Mouse (Mus musculus): ENCODE measurements at regions not wholly inside any gene's neighbourhood (a gene's known extent, or its start where the extent isn't known, plus 50 kb on each side); places are given as distances from the start of the nearest gene placed in this dataset.

GRCm38 (mm10) chr9:83273361-83273975 lies 127.0 kb upstream of the Hmgn3 start:
- DNase-seq (ENCODE audit: low spot score) = no peak

DNA sequence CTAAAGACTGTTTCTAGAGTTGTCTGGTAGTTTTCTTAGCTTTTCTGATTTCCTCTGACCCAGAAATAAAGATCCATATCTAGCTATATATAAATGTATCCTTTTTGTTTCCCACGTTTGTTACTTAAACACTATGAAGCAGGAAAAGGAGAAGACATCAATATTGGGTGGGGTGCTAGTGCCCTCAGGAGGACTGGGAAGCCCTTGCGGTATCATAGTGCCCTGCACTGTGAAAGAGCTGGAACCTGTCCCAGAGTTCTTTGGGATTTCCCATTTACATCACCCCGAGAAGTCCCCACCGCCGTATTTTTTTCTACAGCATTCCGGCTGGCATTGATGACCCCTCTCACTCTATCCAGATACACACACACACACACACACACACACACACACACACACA lies 119.3 kb upstream of the Hmgn3 start:
- peak; percentile 54 for DNase-seq (ENCODE audit: low spot score)

GRCm38 (mm10) chr9:83259511-83259910 lies 113.0 kb upstream of the Hmgn3 start:
- no peak for DNase-seq (ENCODE audit: low spot score)

- no peak for DNase-seq (ENCODE audit: low spot score)
Observed at GRCm38 (mm10) chr9:83258986-83259385, 112.5 kb upstream of the Hmgn3 start.

DNA sequence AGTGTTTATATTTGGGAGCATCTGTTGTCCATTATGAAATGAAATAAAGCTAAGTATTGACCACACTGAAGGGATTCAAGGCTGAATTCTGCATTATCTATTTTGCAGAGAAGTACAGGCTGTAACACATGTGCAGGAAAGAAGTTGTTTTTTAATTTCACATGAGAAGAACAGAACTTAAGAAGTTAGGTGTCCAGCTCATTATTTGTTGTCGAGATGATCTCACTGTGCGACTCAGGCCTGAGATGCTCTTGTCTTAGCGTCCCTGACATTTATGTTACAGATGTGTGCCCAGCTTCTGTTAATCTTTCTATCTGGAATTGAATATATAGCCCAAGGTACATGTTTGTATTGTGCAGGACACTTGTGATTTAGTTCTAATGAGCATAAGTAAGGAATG lies 112.0 kb upstream of the Hmgn3 start:
- DNase-seq (ENCODE audit: low spot score) = no peak

DNA sequence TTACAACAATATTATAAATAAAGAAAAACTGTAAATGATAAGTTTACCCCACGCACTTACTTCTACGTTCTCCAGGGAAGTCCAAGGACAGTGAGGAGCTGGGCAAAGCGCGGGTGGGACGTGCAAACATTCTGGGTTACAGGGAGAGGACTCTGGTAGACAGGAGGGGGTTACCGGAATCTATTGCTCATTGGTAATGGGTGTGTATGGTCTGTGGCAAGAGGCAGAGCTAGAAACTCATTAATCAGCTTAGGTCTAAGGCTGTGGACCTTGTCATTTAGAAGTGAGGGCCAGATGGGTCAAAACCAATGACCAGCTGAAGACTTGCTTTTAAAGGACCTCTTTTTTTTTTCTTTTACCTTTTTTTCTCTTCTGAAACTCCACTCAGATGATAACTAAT lies 107.9 kb upstream of the Hmgn3 start:
- DNase-seq (ENCODE audit: low spot score) = no peak

GRCm38 (mm10) chr9:83253789-83254188 lies 107.3 kb upstream of the Hmgn3 start:
- no peak for DNase-seq (ENCODE audit: low spot score)

DNA sequence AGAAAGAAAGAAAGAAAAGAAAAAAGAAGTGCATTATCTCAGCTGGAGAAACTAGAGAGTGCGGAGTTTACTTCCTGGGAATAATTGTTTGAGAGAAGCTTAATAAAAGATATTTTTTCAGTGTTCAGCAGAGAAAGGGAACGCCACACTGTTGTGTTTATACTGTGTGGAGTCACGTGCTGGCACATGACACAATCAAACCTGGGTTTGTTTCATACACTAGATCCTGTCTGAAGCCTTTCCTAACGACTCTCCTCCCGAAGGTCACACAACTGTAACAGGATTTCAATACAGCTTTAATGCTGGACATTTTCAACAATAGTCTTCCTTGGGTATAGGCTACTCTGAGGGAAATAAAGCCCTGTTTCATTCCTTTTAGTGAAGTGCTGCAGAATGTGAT lies 105.3 kb upstream of the Hmgn3 start:
- no peak for DNase-seq (ENCODE audit: low spot score)

DNA sequence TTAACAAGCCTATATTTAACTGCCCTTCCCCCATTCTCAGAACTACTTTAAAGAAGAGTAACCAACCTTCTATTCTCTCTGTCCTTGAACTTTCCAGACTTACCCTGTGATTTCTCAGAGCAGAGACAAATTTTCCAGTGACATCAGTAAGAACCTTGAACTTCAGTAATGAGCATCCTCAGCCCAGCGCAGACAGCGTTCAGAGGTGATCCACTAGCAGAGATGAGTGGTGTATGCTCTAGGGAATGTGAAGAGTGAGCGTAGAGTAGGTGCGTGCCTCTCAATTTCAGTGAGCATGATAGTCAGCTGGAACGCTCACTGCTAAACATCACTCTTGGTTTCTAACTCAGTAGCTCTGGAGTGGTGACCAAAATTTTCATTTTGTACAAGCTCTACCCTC lies 103.4 kb upstream of the Hmgn3 start:
- DNase-seq (ENCODE audit: low spot score) = no peak

DNA sequence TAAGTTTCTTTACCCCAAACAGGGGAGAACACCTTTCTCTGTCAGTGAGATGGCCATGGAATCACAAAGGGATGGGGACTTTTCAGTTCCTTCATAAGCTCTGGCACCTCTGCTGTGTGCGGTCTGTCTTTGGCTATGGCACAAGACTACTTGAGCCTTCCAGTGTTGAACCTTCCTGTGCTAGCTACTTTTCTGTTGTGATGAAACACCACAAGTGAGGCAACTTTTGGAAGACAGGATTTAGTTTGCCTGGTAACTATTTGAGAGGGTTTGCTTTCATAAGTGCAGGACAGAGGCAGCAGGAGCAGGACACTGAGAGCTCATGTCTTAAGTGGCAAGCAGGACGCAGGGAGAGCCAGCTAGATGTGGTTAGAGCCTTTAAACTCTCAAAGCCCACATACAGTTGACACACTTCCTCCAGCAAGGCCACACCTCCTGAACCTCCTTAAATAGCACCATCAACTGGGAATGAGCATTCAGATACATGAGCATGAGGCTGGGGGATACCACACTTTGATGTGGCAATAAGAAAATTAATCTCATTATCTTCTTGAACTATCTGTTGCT lies 101.8 kb upstream of the Hmgn3 start:
- DNase-seq (ENCODE audit: low spot score) = no peak

- DNase-seq (ENCODE audit: low spot score) = no peak
Observed at GRCm38 (mm10) chr9:83247066-83247668, 100.7 kb upstream of the Hmgn3 start.

GRCm38 (mm10) chr9:83241119-83241518 lies 94.6 kb upstream of the Hmgn3 start:
- no peak for DNase-seq (ENCODE audit: low spot score)

GRCm38 (mm10) chr9:83239097-83239496 lies 92.6 kb upstream of the Hmgn3 start:
- no peak for DNase-seq (ENCODE audit: low spot score)

DNA sequence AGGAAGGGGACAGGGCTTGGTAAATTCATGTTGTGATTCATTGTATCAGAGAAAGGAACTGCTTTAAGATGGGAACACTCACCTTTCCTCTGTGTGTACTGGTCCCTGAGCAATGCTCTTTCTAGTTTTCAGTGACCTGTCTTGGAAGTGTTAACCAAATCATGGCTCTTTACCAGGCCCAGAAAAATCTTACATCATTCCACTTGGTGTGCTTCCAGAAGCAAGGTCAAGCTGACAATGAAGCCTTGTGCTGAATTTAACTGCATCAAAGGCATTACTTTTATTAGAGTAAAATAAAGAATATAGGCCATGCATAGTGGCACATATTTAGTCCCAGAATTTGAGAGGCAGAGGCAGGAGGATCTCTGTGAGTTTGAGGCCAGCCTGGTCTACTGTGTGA lies 75.4 kb upstream of the Hmgn3 start:
- DNase-seq (ENCODE audit: low spot score) = no peak

DNA sequence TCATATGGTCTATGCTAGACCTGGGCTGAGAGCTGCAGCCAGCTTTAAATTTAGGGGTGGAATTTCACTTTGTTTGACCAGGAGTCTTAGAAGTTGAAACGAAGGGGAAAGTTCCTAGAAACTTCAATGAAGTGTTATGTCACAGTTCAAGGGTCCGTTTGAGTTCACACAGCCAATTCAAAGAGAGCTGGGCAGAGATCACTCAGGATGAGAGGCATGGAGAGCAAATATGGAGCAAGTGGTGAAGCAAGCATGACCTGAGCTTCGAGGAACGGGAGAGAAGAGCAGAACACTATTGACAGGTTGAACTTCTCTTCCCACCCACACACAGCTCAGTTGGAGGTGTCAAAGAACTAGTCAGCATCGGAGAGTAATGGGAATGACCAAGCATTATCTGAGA lies 56.1 kb upstream of the Hmgn3 start:
- no peak for DNase-seq (ENCODE audit: low spot score)

- DNase-seq (ENCODE audit: low spot score) = no peak
Observed at GRCm38 (mm10) chr9:83199771-83200170, 53.3 kb upstream of the Hmgn3 start.

- DNase-seq (ENCODE audit: low spot score) = no peak
Observed at GRCm38 (mm10) chr9:83199176-83199575, 52.7 kb upstream of the Hmgn3 start.

DNA sequence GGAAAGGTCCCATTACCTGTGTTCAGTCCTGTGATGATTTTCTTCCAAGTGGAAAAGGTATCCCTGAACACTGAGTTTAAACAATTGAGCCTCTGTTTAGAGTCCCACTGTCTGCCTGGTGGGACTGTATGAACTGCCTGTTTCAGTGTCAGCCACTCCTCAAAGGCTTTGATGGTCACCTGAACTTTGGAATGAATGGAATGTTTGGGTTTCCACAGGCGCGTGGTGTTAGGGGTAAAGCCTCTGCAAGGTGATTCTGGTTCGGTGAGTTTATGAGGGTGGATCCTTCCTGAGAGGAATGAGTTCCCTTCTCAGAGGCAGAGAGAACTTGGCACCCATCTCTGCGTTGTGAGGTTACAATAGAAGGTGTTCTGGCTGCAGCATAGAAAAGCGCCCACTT lies 50.5 kb upstream of the Hmgn3 start:
- DNase-seq (ENCODE audit: low spot score) = no peak

All from MN1 (cell line).